Mouse (Mus musculus) embryonic facial prominence, embryonic 13.5 days (tissue): ENCODE measurements around the gene Map1b. TPM values are rescaled to one million over a fixed set of nuclear protein-coding genes. Genes with fewer than 3 reads are reported as not detected.

Source experiments
- ATAC-seq: fragments of 200-750 bp; cut with Nextera tagmentation; 2 replicates; pipeline ENCODE4 v1.8.0; 2017; ENCODE audit warnings: low read depth; ENCODE audit not compliant: insufficient number of reproducible peaks, insufficient read depth, low FRiP score, low TSS enrichment
- H3K27ac ChIP-seq: fragments of 300-500 bp; sonication (generic); 2 replicates; pipeline ENCODE4 v1.5.1; 2015; ENCODE audit warnings: moderate library complexity, mild to moderate bottlenecking, inconsistent platforms
- H3K27me3 ChIP-seq: fragments of 300-500 bp; sonication (generic); 2 replicates; pipeline ENCODE4 v1.6.1; 2015; ENCODE audit warnings: mild to moderate bottlenecking, inconsistent platforms
- H3K36me3 ChIP-seq: fragments of 300-500 bp; sonication (generic); 2 replicates; pipeline ENCODE4 v1.6.1; 2015; ENCODE audit warnings: mild to moderate bottlenecking, inconsistent platforms
- H3K4me1 ChIP-seq: fragments of 300-500 bp; sonication (generic); 2 replicates; pipeline ENCODE4 v1.6.1; 2015; ENCODE audit warnings: inconsistent platforms
- H3K4me2 ChIP-seq: fragments of 300-500 bp; sonication (generic); 2 replicates; pipeline ENCODE4 v1.6.1; 2015; ENCODE audit warnings: moderate library complexity, mild to moderate bottlenecking, inconsistent platforms
- H3K4me3 ChIP-seq: fragments of 300-500 bp; sonication (generic); 2 replicates; pipeline ENCODE4 v1.5.1; 2015; ENCODE audit warnings: mild to moderate bottlenecking, inconsistent platforms
- H3K9ac ChIP-seq: fragments of 300-500 bp; sonication (generic); 2 replicates; pipeline ENCODE4 v1.6.1; 2015; ENCODE audit warnings: mild to moderate bottlenecking, inconsistent platforms
- H3K9me3 ChIP-seq: fragments of 300-500 bp; sonication (generic); 2 replicates; pipeline ENCODE4 v1.6.1; 2016; ENCODE audit warnings: inconsistent platforms
- WGBS: fragments of 180-500 bp; shearing (Covaris S2); methylation state at CpG from one replicate; pipeline ENCODE4 v1.1.7; 2015; ENCODE audit warnings: mixed read lengths; 5-methylcytosine and 5-hydroxymethylcytosine counted together
- polyA plus RNA-seq: library from polyadenylated mRNA; unstranded; fragments of >200 nt; fragmentation: Nextera tagmentation; extraction: Ambion mirVana; gene quantifications from 2 replicates; pipeline ENCODE4 v1.2.1, GENCODE M21; 2015

The Map1b gene
- polyA plus RNA-seq, 1 experiment from 2014 or later, result 176 TPM

- H3K4me3 ChIP-seq, result no peak overlapping the region
- H3K4me2 ChIP-seq, result no peak overlapping the region
- peaks cover 8% of the 10 kb centered on the region; the same call in 1 of the 2 replicates for H3K36me3 ChIP-seq
- no peaks in the 10 kb centered on the region for H3K27me3 ChIP-seq
- no peak overlapping the region for H3K9ac ChIP-seq
- H3K4me1 ChIP-seq, result peaks cover 39% of the 10 kb centered on the region
- WGBS, result 86% methylated on average over 4 of the region's 4 CpGs
- no peak overlapping the region for H3K27ac ChIP-seq
- no peak for ATAC-seq
- H3K9me3 ChIP-seq, result no peaks in the 10 kb centered on the region
Measured at GRCm38 (mm10) chr13:99461886-99462285, 54.5 kb downstream of the Map1b start.

GRCm38 (mm10) chr13:99459612-99460011, 56.7 kb downstream of the Map1b start:
- no peaks in the 10 kb centered on the region for H3K9me3 ChIP-seq
- no peak overlapping the region for H3K4me3 ChIP-seq
- no peaks in the 10 kb centered on the region for H3K27me3 ChIP-seq
- ATAC-seq, result no peak
- H3K27ac ChIP-seq, result peak overlapping the region; percentile 68
- H3K9ac ChIP-seq, result no peak overlapping the region
- no peak overlapping the region for H3K4me2 ChIP-seq
- H3K4me1 ChIP-seq, result peaks cover 33% of the 10 kb centered on the region
- peaks cover 8% of the 10 kb centered on the region; the same call in 1 of the 2 replicates for H3K36me3 ChIP-seq
- WGBS, result 66% methylated on average over 4 of the region's 4 CpGs

GRCm38 (mm10) chr13:99458658-99459386, 57.5 kb downstream of the Map1b start:
- peaks cover 30% of the 10 kb centered on the region for H3K4me1 ChIP-seq
- H3K36me3 ChIP-seq, result peaks cover 8% of the 10 kb centered on the region; the same call in 1 of the 2 replicates
- 51% methylated on average over 12 of the region's 12 CpGs for WGBS
- H3K9me3 ChIP-seq, result no peaks in the 10 kb centered on the region
- H3K27ac ChIP-seq, result peak overlapping the region; percentile 68
- H3K4me3 ChIP-seq, result no peak overlapping the region
- ATAC-seq, result peak; percentile 78; the same call in 1 of the 2 replicates
- H3K4me2 ChIP-seq, result no peak overlapping the region
- no peaks in the 10 kb centered on the region for H3K27me3 ChIP-seq
- no peak overlapping the region for H3K9ac ChIP-seq

- Histone ChIP-seq H3K4me1 (peaks cover 18% of the 10 kb centered on the region), H3K9ac (no peak overlapping the region), H3K36me3 (no peaks in the 10 kb centered on the region), H3K27me3 (no peaks in the 10 kb centered on the region), H3K27ac (no peak overlapping the region), H3K4me3 (no peak overlapping the region), H3K9me3 (no peaks in the 10 kb centered on the region), H3K4me2 (no peak overlapping the region)
- 91% methylated on average over 7 of the region's 7 CpGs for WGBS
- ATAC-seq, result no peak
Measured at GRCm38 (mm10) chr13:99454977-99455376, 61.4 kb downstream of the Map1b start.

- no peaks in the 10 kb centered on the region for H3K9me3 ChIP-seq
- H3K4me1 ChIP-seq, result peaks cover 25% of the 10 kb centered on the region
- 89% methylated on average over 3 of the region's 3 CpGs for WGBS
- no peak overlapping the region for H3K4me3 ChIP-seq
- no peak overlapping the region for H3K9ac ChIP-seq
- H3K27ac ChIP-seq, result no peak overlapping the region
- no peaks in the 10 kb centered on the region for H3K36me3 ChIP-seq
- no peaks in the 10 kb centered on the region for H3K27me3 ChIP-seq
- no peak overlapping the region for H3K4me2 ChIP-seq
- ATAC-seq, result no peak
Measured at GRCm38 (mm10) chr13:99452444-99452843, 63.9 kb downstream of the Map1b start.

DNA sequence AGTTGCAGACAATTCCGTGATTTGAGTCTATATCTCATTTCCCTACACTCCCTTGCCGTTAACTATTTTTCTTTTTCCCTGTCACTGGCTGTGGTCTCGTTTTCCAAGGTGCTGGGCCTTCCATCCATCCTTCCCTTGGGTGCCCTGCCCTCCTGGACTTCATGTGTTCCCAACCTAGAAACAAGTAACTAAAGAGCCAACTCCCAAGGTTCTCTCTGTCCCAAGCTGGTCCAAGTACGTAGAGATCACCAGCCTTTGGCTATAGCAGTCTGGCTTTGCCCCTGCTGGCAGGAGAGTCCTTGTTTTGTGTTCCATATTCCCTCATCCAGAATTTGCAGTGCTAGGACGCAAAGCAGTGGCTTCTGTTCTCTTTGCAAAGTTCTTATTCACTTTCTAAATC, 65.1 kb downstream of the Map1b start:
- no peak for ATAC-seq
- H3K27ac ChIP-seq, result no peak overlapping the region
- 85% methylated on average over 5 of the region's 5 CpGs for WGBS

GRCm38 (mm10) chr13:99450766-99451165, 65.6 kb downstream of the Map1b start:
- WGBS, result 85% methylated on average over 7 of the region's 7 CpGs
- Histone ChIP-seq H3K4me1 (peaks cover 36% of the 10 kb centered on the region), H3K4me2 (no peak overlapping the region), H3K27ac (no peak overlapping the region), H3K9me3 (no peaks in the 10 kb centered on the region), H3K9ac (no peak overlapping the region), H3K36me3 (no peaks in the 10 kb centered on the region), H3K4me3 (no peak overlapping the region), H3K27me3 (no peaks in the 10 kb centered on the region)
- no peak for ATAC-seq

More for the DNA sequence above, 65.1 kb downstream of the Map1b start:
- Histone ChIP-seq H3K4me1 (peaks cover 32% of the 10 kb centered on the region), H3K36me3 (no peaks in the 10 kb centered on the region), H3K27me3 (no peaks in the 10 kb centered on the region), H3K9ac (no peak overlapping the region), H3K4me3 (no peak overlapping the region), H3K9me3 (no peaks in the 10 kb centered on the region), H3K4me2 (no peak overlapping the region)

DNA sequence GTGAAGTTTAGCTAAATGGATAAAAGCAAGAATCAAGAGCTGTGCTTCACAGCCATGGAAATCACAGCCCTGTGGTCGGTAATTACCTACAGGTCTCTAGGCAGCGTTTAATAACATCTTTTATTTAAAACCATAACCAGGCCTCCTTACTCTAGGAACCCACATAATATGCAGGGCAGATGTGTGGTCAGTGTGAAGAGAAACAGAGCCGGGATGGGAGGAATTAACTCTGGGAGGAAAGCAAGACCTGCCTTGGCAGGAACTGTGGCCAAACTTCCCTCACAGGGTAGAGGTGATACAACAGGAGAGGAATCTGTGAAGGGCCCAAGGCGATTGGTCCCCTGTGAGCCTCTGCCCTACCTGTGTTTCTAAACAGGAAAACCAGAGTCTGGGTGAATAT, 66.8 kb downstream of the Map1b start:
- WGBS, result 49% methylated on average over 4 of the region's 4 CpGs
- Histone ChIP-seq H3K9ac (no peak overlapping the region), H3K4me1 (peaks cover 44% of the 10 kb centered on the region), H3K27me3 (no peaks in the 10 kb centered on the region), H3K9me3 (no peaks in the 10 kb centered on the region), H3K4me2 (no peak overlapping the region), H3K36me3 (no peaks in the 10 kb centered on the region), H3K4me3 (no peak overlapping the region), H3K27ac (peak overlapping the region; percentile 28; the same call in 1 of the 2 replicates)
- ATAC-seq, result no peak; the same call in 1 of the 2 replicates

- Histone ChIP-seq H3K27ac (no peak overlapping the region), H3K4me2 (no peak overlapping the region), H3K27me3 (no peaks in the 10 kb centered on the region), H3K4me3 (no peak overlapping the region), H3K36me3 (no peaks in the 10 kb centered on the region), H3K9me3 (no peaks in the 10 kb centered on the region), H3K4me1 (peaks cover 46% of the 10 kb centered on the region), H3K9ac (no peak overlapping the region)
- no peak for ATAC-seq
- 60% methylated on average over 4 of the region's 4 CpGs for WGBS
Measured at GRCm38 (mm10) chr13:99448278-99448677, 68.1 kb downstream of the Map1b start.

DNA sequence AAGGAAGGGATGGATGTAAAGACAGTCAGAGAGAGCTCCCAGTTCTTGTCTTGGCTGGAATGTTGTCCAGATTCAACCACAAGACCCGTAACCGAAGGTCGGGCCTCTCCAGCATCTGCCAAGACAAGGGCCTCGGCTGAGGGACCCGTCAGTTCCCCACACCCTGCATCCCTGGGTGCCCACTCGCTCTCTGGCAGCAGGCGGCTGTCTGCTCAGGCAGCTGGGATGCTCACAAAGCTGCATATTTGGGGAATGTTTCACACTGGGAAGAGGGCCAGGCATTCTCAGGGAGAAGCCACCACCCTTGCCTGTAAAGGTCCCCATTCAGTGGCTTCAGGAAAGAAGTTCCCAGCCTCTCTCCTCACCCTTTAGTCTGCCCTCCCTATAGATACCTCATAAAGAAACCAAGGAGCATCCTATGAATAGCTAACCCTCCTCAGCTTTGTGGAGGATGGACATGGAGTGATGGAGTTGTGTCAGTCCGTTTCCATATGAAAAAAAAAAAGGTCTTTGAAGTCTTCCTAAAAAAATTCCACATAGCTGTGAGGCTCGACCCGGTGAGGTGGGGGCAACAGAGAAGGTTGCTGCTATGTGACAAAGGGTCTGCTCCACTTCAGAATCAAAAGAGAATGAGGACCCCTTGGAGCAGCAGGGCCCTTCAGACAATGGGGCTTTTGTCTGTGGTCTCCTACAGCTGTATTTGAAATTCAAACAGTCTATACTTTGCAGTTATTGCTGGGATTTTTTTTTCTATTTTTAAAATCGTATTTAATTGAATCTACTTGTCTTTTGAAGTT, 68.7 kb downstream of the Map1b start:
- H3K9me3 ChIP-seq, result no peaks in the 10 kb centered on the region
- no peaks in the 10 kb centered on the region for H3K36me3 ChIP-seq
- WGBS, result 51% methylated on average over 11 of the region's 11 CpGs
- H3K9ac ChIP-seq, result no peak overlapping the region
- H3K4me1 ChIP-seq, result peaks cover 48% of the 10 kb centered on the region
- no peak for ATAC-seq
- no peaks in the 10 kb centered on the region for H3K27me3 ChIP-seq
- no peak overlapping the region for H3K4me2 ChIP-seq
- no peak overlapping the region for H3K4me3 ChIP-seq
- no peak overlapping the region for H3K27ac ChIP-seq

- H3K36me3 ChIP-seq, result no peaks in the 10 kb centered on the region
- H3K27me3 ChIP-seq, result no peaks in the 10 kb centered on the region
- no peak overlapping the region for H3K9ac ChIP-seq
- 81% methylated on average over 7 of the region's 7 CpGs for WGBS
- no peaks in the 10 kb centered on the region for H3K9me3 ChIP-seq
- no peak overlapping the region for H3K27ac ChIP-seq
- H3K4me1 ChIP-seq, result peaks cover 54% of the 10 kb centered on the region
- no peak overlapping the region for H3K4me2 ChIP-seq
- no peak for ATAC-seq
- no peak overlapping the region for H3K4me3 ChIP-seq
Measured at GRCm38 (mm10) chr13:99447002-99447401, 69.3 kb downstream of the Map1b start.

DNA sequence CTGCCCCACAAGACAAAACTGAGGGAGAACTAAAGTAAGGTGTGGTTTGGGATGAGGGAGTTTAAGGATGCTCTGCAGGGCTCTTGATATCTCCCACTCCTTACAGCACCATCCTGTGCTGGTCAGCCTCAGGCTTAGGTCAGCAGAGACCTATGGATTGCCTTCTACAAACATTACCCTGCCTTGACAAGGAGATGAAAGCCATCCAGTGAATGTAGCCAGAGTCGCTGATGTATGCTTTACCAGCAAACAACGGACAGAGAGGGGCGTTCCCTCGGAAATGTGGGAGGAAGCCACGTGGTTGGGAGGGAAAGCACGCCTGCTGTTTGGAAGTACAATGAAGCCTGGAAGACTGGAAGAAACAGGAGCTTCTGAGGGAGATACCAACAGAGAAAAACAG, 71.5 kb downstream of the Map1b start:
- no peak for ATAC-seq
- Histone ChIP-seq H3K27ac (no peak overlapping the region), H3K4me3 (no peak overlapping the region), H3K9ac (no peak overlapping the region), H3K27me3 (no peaks in the 10 kb centered on the region), H3K4me1 (peaks cover 57% of the 10 kb centered on the region), H3K4me2 (peak overlapping the region; percentile 26; the same call in 1 of the 2 replicates), H3K9me3 (no peaks in the 10 kb centered on the region), H3K36me3 (peaks cover 13% of the 10 kb centered on the region)
- whole genome bisulfite sequencing, result 6% methylated on average over 6 of the region's 6 CpGs
